Mouse (Mus musculus) brain, embryonic 14.5 days (tissue): Measurements from ENCODE around the gene Nr4a1.

Experiments
- CTCF ChIP-seq: fragments of 200-500 bp; IDR thresholded peaks from 2 replicates; pipeline ENCODE4 v1.5.1; 2012; ENCODE audit warnings: inconsistent platforms, mild to moderate bottlenecking, moderate library complexity, borderline replicate concordance; ENCODE audit not compliant: insufficient read depth, insufficient read length; ENCODE audit errors: extremely low read depth
- POLR2A ChIP-seq: fragments of 200-500 bp; IDR thresholded peaks from 2 replicates; pipeline ENCODE4 v1.6.1; 2012; ENCODE audit warnings: mild to moderate bottlenecking, inconsistent platforms, borderline replicate concordance; ENCODE audit not compliant: poor library complexity, insufficient read depth, insufficient read length, severe bottlenecking; ENCODE audit errors: extremely low read depth

GRCm38 (mm10) chr15:101240799-101241204 is 13.3 kb upstream of the Nr4a1 start:
- TF ChIP-seq CTCF (peak; percentile 82; the same call in 1 of the 2 replicates), POLR2A (no peak)
